Mouse (Mus musculus) testis, adult 2 months (tissue): ENCODE measurements around the gene Gm9936. TPM values are rescaled to one million over a fixed set of nuclear protein-coding genes. Genes with fewer than 3 reads are reported as not detected.
"Not testable (repeated sequence)": the region's sequence is repeated elsewhere in the genome, so short reads cannot be mapped to it uniquely, and the experiment has no call there.

ENCODE experiments used
- H3K27ac ChIP-seq: fragments of 200-500 bp; 2 replicates; pipeline ENCODE4 v1.5.1; 2012; ENCODE audit warnings: low read depth, low read length; ENCODE audit not compliant: control insufficient read depth, insufficient read depth
- H3K27me3 ChIP-seq: fragments of 200-500 bp; 2 replicates; pipeline ENCODE4 v1.6.1; 2012; ENCODE audit warnings: mild to moderate bottlenecking, low read length, moderate library complexity; ENCODE audit not compliant: control insufficient read depth, insufficient read depth
- H3K36me3 ChIP-seq: fragments of 200-500 bp; 2 replicates; pipeline ENCODE4 v1.6.1; 2012; ENCODE audit warnings: mild to moderate bottlenecking, low read length; ENCODE audit not compliant: control insufficient read depth, insufficient read depth
- H3K4me1 ChIP-seq: fragments of 200-500 bp; 2 replicates; pipeline ENCODE4 v1.6.1; 2012; ENCODE audit warnings: low read length; ENCODE audit not compliant: control insufficient read depth, insufficient read depth
- H3K4me3 ChIP-seq: fragments of 200-500 bp; 2 replicates; pipeline ENCODE4 v1.5.1; 2012; ENCODE audit warnings: low read depth, mild to moderate bottlenecking, low read length, moderate library complexity, mixed read lengths; ENCODE audit not compliant: control insufficient read depth
- CTCF ChIP-seq: fragments of 200-500 bp; IDR thresholded peaks from 2 replicates; pipeline ENCODE4 v1.5.1; 2012; ENCODE audit warnings: low read depth, mild to moderate bottlenecking, inconsistent platforms, low read length, moderate library complexity; ENCODE audit not compliant: control insufficient read depth, insufficient read depth, insufficient replicate concordance
- POLR2A ChIP-seq: fragments of 200-500 bp; IDR thresholded peaks from 2 replicates; pipeline ENCODE4 v1.6.1; 2012; ENCODE audit warnings: low read depth, mild to moderate bottlenecking, inconsistent platforms, low read length, moderate library complexity; ENCODE audit not compliant: control insufficient read depth
- polyA plus RNA-seq: library from polyadenylated mRNA; depleted of rRNA; stranded (reverse); fragments of >200 nt; gene quantifications from 2 replicates; pipeline ENCODE4 v1.2.3, GENCODE M21; 2012

Gm9936 gene
- polyA plus RNA-seq, 1 experiment, result not detected

- Histone ChIP-seq H3K4me3 (no peak overlapping the region), H3K36me3 (no peaks in the 10 kb centered on the region), H3K27ac (no peak overlapping the region), H3K27me3 (no peaks in the 10 kb centered on the region), H3K4me1 (no peaks in the 10 kb centered on the region; the same call in 1 of the 2 replicates)
- TF ChIP-seq POLR2A (no peak), CTCF (no peak)
These were observed 28.3 kb upstream of the Gm9936 start for GRCm38 (mm10) chr5:114886801-114887200.

- Histone ChIP-seq H3K27me3 (no peaks in the 10 kb centered on the region), H3K4me3 (no peak overlapping the region), H3K36me3 (no peaks in the 10 kb centered on the region), H3K27ac (no peak overlapping the region), H3K4me1 (no peaks in the 10 kb centered on the region; the same call in 1 of the 2 replicates)
- TF ChIP-seq CTCF (no peak), POLR2A (no peak)
These were observed 24.5 kb upstream of the Gm9936 start for GRCm38 (mm10) chr5:114883022-114883421.

GRCm38 (mm10) chr5:114882319-114882718 lies 23.8 kb upstream of the Gm9936 start:
- H3K36me3 ChIP-seq, H3K4me3 ChIP-seq, H3K4me1 ChIP-seq, H3K27me3 ChIP-seq, H3K27ac ChIP-seq: not testable (repeated sequence)

GRCm38 (mm10) chr5:114879399-114879798 lies 20.9 kb upstream of the Gm9936 start:
- no peaks in the 10 kb centered on the region for H3K36me3 ChIP-seq
- no peaks in the 10 kb centered on the region; the same call in 1 of the 2 replicates for H3K4me1 ChIP-seq
- H3K27ac ChIP-seq, result no peak overlapping the region
- TF ChIP-seq CTCF (no peak), POLR2A (no peak)
- H3K27me3 ChIP-seq, result no peaks in the 10 kb centered on the region
- H3K4me3 ChIP-seq, result no peak overlapping the region

GRCm38 (mm10) chr5:114877487-114877886 lies 19.0 kb upstream of the Gm9936 start:
- Histone ChIP-seq H3K4me1 (no peaks in the 10 kb centered on the region), H3K4me3 (no peak overlapping the region), H3K36me3 (no peaks in the 10 kb centered on the region), H3K27me3 (no peaks in the 10 kb centered on the region), H3K27ac (no peak overlapping the region)
- no peak for TF ChIP-seq POLR2A
- TF ChIP-seq CTCF, result no peak

GRCm38 (mm10) chr5:114876331-114876730 lies 17.8 kb upstream of the Gm9936 start:
- Histone ChIP-seq H3K4me1 (no peaks in the 10 kb centered on the region), H3K36me3 (no peaks in the 10 kb centered on the region), H3K27ac (no peak overlapping the region), H3K4me3 (no peak overlapping the region), H3K27me3 (no peaks in the 10 kb centered on the region)
- TF ChIP-seq CTCF (no peak), POLR2A (no peak)

- no peaks in the 10 kb centered on the region for H3K27me3 ChIP-seq
- H3K4me1 ChIP-seq, result no peaks in the 10 kb centered on the region
- H3K27ac ChIP-seq, result no peak overlapping the region
- no peaks in the 10 kb centered on the region for H3K36me3 ChIP-seq
- no peak for TF ChIP-seq POLR2A
- no peak; the same call in 1 of the 2 replicates for TF ChIP-seq CTCF
- H3K4me3 ChIP-seq, result no peak overlapping the region
These were observed 17.4 kb upstream of the Gm9936 start for GRCm38 (mm10) chr5:114875858-114876257.

- H3K4me3 ChIP-seq, result peak overlapping the region; percentile 80
- peaks cover 5% of the 10 kb centered on the region for H3K4me1 ChIP-seq
- TF ChIP-seq POLR2A (peak; percentile 92; the same call in 1 of the 2 replicates), CTCF (no peak)
- no peaks in the 10 kb centered on the region for H3K36me3 ChIP-seq
- no peaks in the 10 kb centered on the region for H3K27me3 ChIP-seq
- H3K27ac ChIP-seq, result peak overlapping the region; percentile 73
These were observed 6.8 kb upstream of the Gm9936 start for GRCm38 (mm10) chr5:114865279-114865678.
